ENCODE assay signal across 18 mouse cellular contexts in the genomic region with DNA sequence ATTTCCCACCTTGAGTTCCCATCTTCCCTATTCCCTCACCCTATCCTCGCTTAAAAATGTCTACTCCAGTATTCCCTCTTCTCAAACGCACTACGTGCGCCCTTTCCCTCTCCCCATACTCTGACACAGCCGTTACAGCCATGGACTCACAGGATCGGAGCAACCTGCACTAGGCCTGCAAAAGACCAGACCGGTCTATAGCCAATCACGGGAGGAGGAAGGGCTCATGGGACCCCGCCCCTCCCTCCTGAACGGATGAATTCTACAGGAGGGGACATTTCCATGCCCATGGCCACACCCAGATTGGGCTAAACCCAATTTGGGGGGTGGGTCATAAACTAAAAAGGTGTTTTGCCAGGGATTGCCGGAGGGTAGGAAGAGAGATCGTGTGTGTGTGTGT.
DNase-seq lines count a peak whose midpoint lies in the region; ATAC-seq and TF ChIP-seq lines count a peak whose summit lies in the region.
"Had no signal": no experiment of that assay in that cellular context is flagged by ENCODE, and none has a peak within 500 bp of the region (broad histone marks: within the 10 kb centered on the region; RNA-seq: fewer than 3 reads in every experiment).

No protein-coding gene starts in this region.

- TF ChIP-seq CTCF in testis, adult 2 months (IDR thresholded peaks at IDR 0.05; ENCODE audit: control insufficient read depth, insufficient read depth, insufficient replicate concordance, low read depth, low read length) = no peak

- no peak for DNase-seq in hindbrain, embryonic 10.5 days (ENCODE audit: low spot score)
- no peak for DNase-seq in testis, postnatal 14 days (ENCODE audit: low spot score)
- DNase-seq in ovary, postnatal 14 days (ENCODE audit: low spot score) = no peak
- DNase-seq in spleen, postnatal 36 days (ENCODE audit: low spot score in 2 of 2) = no peak
- DNase-seq: adrenal gland, postnatal 10 days; cerebellum, adult 9-11 months; gastrocnemius, postnatal 36 days; kidney, adult 9 months; midbrain, embryonic 14.5 days had no signal

- no peak overlapping the region for H3K9ac ChIP-seq in hindbrain, embryonic 16.5 days (ENCODE audit: low read depth, low read length)
- no peak overlapping the region for H3K9ac ChIP-seq in neural tube, embryonic 12.5 days
- H3K9ac ChIP-seq: heart, embryonic 12.5 days; liver, embryonic 14.5 days had no signal

- WGBS in hindbrain, embryonic 16.5 days = 86% methylated on average over 12 of the region's 12 CpGs
- 83% methylated on average over 12 of the region's 12 CpGs for WGBS in hindbrain, embryonic 10.5 days
- WGBS in neural tube, embryonic 12.5 days = 75% methylated on average over 12 of the region's 12 CpGs

- no peak overlapping the region for H3K4me2 ChIP-seq in hindbrain, embryonic 16.5 days (ENCODE audit: low read length)
- H3K4me2 ChIP-seq in neural tube, embryonic 12.5 days (replicated peaks) = no peak overlapping the region
- H3K4me2 ChIP-seq: heart, embryonic 12.5 days had no signal

- peaks cover 7% of the 10 kb centered on the region for H3K4me1 ChIP-seq in hindbrain, embryonic 16.5 days (ENCODE audit: control insufficient read depth, insufficient read depth, low read depth, low read length)
- H3K4me1 ChIP-seq in hindbrain, embryonic 10.5 days (replicated peaks) = peaks cover 9% of the 10 kb centered on the region
- peaks cover 6% of the 10 kb centered on the region for H3K4me1 ChIP-seq in testis, adult 2 months (ENCODE audit: control insufficient read depth, insufficient read depth, low read length)
- peaks cover 21% of the 10 kb centered on the region for H3K4me1 ChIP-seq in neural tube, embryonic 12.5 days
- H3K4me1 ChIP-seq: heart, embryonic 12.5 days had no signal

- no peak overlapping the region for H3K27ac ChIP-seq in hindbrain, embryonic 16.5 days (ENCODE audit: low read depth, low read length)
- no peak overlapping the region for H3K27ac ChIP-seq in hindbrain, embryonic 10.5 days
- peak overlapping the region; percentile 37; the same call in 1 of the 2 replicates for H3K27ac ChIP-seq in testis, adult 2 months (ENCODE audit: control insufficient read depth, insufficient read depth, low read depth, low read length)
- H3K27ac ChIP-seq in neural tube, embryonic 12.5 days = no peak overlapping the region
- H3K27ac ChIP-seq: liver, embryonic 14.5 days had no signal

- TF ChIP-seq POLR2A in testis, adult 2 months (IDR thresholded peaks at IDR 0.05; ENCODE audit: control insufficient read depth, low read depth, low read length) = 0 out of 2 replicates have a peak, but pooled peaks have one; percentile 23

- H3K4me3 ChIP-seq in hindbrain, embryonic 16.5 days (ENCODE audit: low read length) = no peak overlapping the region
- no peak overlapping the region for H3K4me3 ChIP-seq in hindbrain, embryonic 10.5 days
- H3K4me3 ChIP-seq in testis, adult 2 months (ENCODE audit: control insufficient read depth, low read depth, low read length) = peak overlapping the region; percentile 74
- H3K4me3 ChIP-seq in neural tube, embryonic 12.5 days = no peak overlapping the region
- H3K4me3 ChIP-seq: heart, embryonic 12.5 days; myocyte had no signal

- ATAC-seq in hindbrain, embryonic 16.5 days = 0 out of 2 replicates have a peak, but pooled peaks have one; percentile 22
- peak; percentile 15; the same call in 1 of the 2 replicates for ATAC-seq in neural tube, embryonic 12.5 days (ENCODE audit: low FRiP score, low read depth)
- ATAC-seq: activated CD4-positive, CD25-positive, alpha-beta regulatory T cell, adult 4 months; inflammation-experienced regulatory T-cells, adult 6 months; lung, postnatal 0 days had no signal

- H3K9me3 ChIP-seq in hindbrain, embryonic 16.5 days (ENCODE audit: control insufficient read depth, low read length) = no peaks in the 10 kb centered on the region
- H3K9me3 ChIP-seq in hindbrain, embryonic 10.5 days = no peaks in the 10 kb centered on the region
- no peaks in the 10 kb centered on the region for H3K9me3 ChIP-seq in neural tube, embryonic 12.5 days
- H3K9me3 ChIP-seq: heart, embryonic 12.5 days had no signal

- H3K36me3 ChIP-seq in hindbrain, embryonic 16.5 days (ENCODE audit: control insufficient read depth, insufficient read depth, low read length) = no peaks in the 10 kb centered on the region
- no peaks in the 10 kb centered on the region for H3K36me3 ChIP-seq in hindbrain, embryonic 10.5 days
- H3K36me3 ChIP-seq in testis, adult 2 months (ENCODE audit: control insufficient read depth, insufficient read depth, low read length) = no peaks in the 10 kb centered on the region
- no peaks in the 10 kb centered on the region for H3K36me3 ChIP-seq in neural tube, embryonic 12.5 days
- H3K36me3 ChIP-seq: heart, embryonic 12.5 days had no signal

- no peaks in the 10 kb centered on the region for H3K27me3 ChIP-seq in hindbrain, embryonic 16.5 days (replicated peaks; ENCODE audit: control insufficient read depth, insufficient read depth, low read length)
- H3K27me3 ChIP-seq in hindbrain, embryonic 10.5 days (ENCODE audit: insufficient read depth, poor library complexity, severe bottlenecking) = no peaks in the 10 kb centered on the region
- no peaks in the 10 kb centered on the region for H3K27me3 ChIP-seq in testis, adult 2 months (ENCODE audit: control insufficient read depth, insufficient read depth, low read length)
- no peaks in the 10 kb centered on the region for H3K27me3 ChIP-seq in neural tube, embryonic 12.5 days (replicated peaks)
- H3K27me3 ChIP-seq: heart, embryonic 12.5 days had no signal
